Mouse (Mus musculus) adrenal gland, postnatal 10 days (tissue): ENCODE data around the gene Strap. TPM values are rescaled to one million over a fixed set of nuclear protein-coding genes. Genes with fewer than 3 reads are reported as not detected.
A peak's percentile ranks its signal among the peaks of the same experiment; 100 is the strongest.

Experiments
- DNase-seq: peaks from one replicate; pipeline ENCODE4 v3.0.0; 2021; ENCODE audit warnings: mixed read lengths
- total RNA-seq, 2 experiments: library from RNA; stranded (reverse); gene quantifications; 2 replicates each; pipeline ENCODE4 v1.2.3; 2021

The Strap gene
- total RNA-seq, 2 experiments from 2014 or later = 102 to 113 TPM

DNA sequence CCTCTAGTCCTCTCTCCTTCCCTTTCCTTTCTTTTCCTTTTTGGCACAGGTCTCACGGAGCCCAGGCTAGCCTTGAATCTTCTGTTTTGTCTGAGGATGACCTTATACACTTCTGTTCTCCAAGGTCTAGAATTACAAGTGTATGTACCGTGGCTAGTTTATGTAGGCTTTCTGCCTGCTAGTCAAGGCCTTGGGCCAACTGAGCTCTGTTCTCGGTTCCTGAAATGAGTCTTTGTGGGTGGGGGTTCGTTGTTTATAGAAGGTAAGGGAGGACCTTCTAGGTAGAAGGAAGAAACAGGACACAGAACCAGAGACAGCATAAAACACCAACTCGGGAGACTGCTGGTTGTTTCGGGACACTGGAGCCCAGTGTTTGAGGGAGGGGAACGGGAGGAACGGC lies 40.3 kb downstream of the Strap start:
- DNase-seq = no peak

DNA sequence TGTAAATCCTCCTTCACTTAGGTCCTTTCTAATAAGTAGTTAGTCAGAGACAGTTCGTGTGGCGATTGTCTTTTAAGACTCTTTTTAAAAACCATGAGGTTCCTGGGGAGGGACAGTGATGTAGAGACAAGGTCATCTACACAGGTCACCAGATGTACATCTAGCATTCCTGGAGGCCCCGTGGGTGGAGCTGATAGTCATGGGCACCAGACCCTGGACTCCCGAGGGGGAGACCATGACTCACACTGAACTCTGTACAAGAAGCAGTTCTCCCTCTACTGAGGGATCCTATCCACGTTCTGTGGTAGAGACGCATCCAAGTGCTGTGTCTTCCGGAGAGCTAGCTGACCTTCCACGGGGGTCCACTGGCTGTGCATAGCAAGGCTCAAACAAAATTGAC lies 42.1 kb downstream of the Strap start:
- no peak for DNase-seq

DNA sequence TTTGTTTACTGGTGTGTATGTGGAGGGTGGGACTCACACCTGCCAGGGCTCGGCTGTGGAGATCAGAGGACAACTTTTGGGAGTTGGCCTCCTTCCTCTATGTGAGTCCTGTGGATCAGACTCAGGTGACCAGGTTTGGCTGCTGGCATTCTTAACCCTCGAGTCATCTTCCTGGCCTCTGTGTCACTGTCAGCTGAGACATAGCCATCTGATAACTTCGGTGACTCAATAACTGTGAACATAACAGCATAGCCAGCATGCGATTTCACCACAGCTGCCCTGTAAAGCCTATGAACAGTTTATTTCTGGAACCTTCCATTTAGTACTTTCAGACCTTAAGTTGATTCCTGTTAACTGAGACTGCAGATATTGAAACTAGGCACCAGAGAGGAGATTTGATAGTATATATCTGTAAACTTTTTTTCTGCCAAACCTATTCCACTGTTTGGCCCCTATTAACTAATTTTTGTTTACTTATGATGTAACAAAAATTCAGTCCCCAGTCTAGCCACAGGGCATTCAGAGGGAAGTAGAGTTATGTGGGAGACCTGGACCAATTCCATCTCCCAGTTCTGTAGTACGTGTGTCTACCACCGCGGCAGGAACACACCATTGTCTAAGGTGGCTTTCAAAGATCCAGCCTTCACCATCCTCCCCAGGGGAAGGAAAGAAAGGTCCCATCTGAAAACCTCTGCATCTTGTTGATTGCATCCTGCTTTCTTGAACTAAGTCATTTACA lies 49.2 kb downstream of the Strap start:
- DNase-seq = no peak

DNA sequence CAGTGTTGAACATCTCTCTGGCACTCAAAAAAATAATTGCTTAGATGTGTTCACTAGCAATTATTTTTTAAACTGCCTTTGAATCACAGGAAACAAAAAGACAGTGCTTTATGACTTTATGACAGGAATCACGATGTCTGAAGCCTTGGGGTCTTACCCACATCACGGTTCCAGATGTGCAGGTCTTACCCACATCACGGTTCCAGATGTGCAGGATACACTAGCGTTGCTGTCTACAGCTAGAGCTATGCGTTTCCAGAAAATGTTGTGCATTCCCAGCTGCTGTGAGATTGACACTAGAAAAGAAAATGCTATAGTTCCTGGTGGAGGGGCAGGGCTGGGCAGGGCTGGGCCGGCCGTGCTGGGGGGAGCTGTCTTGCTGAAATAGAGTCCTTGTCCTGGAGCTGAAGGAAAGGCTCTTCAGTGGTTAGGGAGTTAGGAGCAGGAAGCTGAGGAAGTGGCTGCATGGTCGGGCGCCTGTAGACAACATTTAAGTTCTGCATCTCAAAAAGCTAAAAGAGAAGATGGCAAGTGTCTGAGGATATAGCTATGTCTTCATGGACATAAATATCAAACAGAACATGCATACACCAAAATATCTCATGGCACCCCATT lies 54.2 kb downstream of the Strap start:
- DNase-seq = no peak

DNA sequence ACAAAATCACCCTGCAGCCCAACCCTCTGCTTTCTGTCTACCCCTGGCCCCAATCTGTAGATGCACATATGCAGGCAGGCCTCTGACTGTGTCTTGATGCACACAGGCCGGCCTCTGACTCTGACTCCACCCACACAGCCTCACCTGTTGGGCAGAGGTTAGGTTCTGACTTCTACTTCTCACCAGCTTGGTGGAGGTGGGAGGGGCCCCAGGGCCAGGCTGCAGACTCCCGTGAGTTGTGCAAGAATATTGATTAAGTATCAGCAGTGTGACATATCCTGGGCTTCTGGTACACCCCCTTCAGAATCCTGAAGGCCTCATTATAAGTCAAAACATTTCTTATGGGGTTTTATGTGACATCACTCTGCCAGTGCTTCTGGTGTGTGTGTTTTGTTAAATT lies 54.8 kb downstream of the Strap start:
- no peak for DNase-seq

DNA sequence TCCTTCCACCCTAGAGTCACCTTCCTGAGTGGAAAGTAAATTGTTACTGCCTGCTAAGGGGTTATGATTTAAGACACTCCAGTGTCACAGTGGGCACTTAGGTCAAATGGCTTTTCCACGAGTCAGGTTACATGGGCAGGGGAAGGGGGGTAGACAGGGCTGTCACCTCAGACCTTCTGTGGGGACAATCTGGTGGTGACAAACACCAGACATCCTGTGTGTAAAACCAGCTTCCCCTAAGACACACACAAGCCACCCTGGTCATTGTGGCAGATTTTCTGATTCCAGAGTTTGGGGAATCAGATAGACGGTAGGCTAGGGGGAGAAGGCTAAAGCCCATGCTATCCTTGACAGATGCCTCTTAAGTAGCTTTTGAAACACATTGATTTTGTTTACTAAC lies 60.6 kb downstream of the Strap start:
- no peak for DNase-seq

DNA sequence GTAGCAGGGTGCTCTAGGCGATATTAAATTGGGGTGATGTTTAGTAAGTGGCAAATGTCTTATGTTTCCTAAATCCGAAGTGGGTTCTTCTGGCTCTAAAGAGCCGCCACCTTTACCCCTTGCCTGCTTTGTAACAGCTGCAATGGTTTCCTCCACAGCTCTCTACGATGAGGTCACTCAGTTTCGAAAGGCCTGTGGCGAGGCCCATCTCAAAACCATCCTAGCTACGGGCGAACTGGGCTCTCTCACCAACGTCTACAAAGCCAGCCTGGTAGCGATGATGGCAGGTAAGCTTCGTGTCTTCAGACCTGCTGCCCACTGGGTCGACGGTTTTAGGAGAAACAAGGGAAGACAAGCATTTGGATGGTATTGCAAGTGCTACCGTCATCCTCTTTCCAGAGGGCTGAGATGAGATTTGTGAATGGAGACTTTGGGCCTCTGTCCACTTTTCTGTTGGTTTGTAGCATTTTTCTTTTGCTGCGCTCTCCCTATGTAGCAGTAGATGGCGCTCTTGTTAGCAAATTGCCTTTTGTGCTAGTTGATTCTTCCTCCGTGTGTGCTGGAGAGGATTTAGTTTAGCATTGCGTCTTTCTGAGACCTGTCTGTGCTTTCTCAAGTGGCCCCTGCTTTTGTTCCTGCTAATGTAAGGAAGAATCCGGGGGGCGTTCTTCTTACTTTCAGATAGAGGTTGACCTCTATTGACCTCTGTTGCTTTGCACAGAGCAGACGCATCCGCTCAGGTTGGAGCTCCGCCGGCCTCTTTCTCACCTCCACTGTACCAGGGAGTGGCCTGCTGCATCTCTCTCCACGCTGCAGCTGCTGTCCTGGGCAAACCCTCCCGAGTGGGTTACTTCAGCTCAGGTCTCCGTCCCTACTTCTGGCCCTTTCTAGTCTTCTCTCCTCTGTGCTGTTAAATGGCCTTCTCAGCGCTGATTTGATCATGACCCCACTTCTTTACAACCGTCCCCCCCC lies 62.0 kb downstream of the Strap start:
- DNase-seq = peak; percentile 25

DNA sequence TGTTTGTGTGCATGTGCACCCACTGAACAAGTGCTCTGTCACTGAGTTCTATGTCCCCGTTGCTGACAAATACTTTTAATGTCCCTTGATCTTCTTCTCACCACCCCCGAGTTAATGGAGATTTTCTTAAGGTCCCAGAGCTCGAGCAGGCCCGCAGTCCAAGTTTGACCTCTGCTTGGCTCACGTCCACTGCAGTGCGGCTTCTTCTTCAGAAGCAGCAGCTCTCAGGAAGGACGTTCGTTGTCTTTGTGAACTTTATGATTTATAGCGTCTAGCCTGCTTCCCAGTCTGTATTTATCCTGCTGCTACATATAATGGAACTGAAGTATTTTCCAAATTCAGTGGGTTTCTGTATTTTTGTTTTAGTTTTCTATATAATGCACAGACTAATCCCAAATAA lies 64.4 kb downstream of the Strap start:
- peak; percentile 24 for DNase-seq

Other genes with a start within 250 kb of the Strap start
- gene Eps8, start 80.2 kb upstream of the Strap start, total RNA-seq = 10 to 100 TPM; 23.3 to 26.0 TPM
- gene Dera, start 19.5 kb downstream of the Strap start, total RNA-seq = 10 to 100 TPM; 28.9 to 31.6 TPM